Mouse (Mus musculus): ENCODE measurements around the gene Zc3h13.

DNA sequence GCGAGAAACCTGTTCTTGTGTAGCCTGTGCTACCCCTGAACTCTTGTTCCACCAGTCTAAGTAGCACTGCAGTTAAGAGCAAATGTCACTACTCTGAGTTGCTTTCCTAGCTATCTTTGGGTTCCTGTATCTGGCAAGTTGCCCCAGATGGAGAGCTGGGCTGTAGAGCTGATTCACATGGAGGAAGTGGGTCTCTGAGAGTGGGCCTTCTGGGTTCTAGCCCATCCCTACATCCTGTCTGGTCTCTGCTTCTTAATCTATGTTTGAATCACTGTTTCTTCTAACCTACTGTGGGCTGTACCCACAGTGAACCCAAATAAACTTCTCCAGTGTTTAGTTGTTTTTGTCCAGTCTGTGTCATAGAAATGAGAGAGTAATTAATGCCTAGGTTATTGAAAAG, 16.9 kb downstream of the Zc3h13 start:
- TF ChIP-seq CTCF (IDR thresholded peaks at IDR 0.05; ENCODE audit: low read depth) (no peak), EP300 (optimal IDR thresholded peaks at IDR 0.05) (no peak)
